In genomic region chr13:94358401-94359265, GRCm38 (mm10) we compare ENCODE assay signal across 8 mouse cellular contexts. TPM values are rescaled to one million over a fixed set of nuclear protein-coding genes. Genes with fewer than 3 reads are reported as not detected.
DNase-seq lines count a peak whose midpoint lies in the region; ATAC-seq lines count a peak whose summit lies in the region.

TSS of gene Ap3b1 (plus strand) at chr13:94358960.

- no peaks in the 10 kb centered on the region for H3K9me3 ChIP-seq in embryonic facial prominence, embryonic 12.5 days
- 0 out of 2 replicates have a peak, but pooled peaks cover 6% of the 10 kb centered on the region for H3K9me3 ChIP-seq in limb, embryonic 13.5 days
- no peaks in the 10 kb centered on the region for H3K9me3 ChIP-seq in midbrain, embryonic 16.5 days (replicated peaks; ENCODE audit: control insufficient read depth, low read length, poor library complexity, severe bottlenecking)

- DNase-seq in 3134 (ENCODE audit: extremely low read depth, insufficient read length, low spot score) = peak; percentile 87
- peak; percentile 94 for DNase-seq in adrenal gland, postnatal 25 days
- DNase-seq in heart, adult 11 months = peak; percentile 99
- DNase-seq in kidney, adult 18-20 months = peak; percentile 90
- DNase-seq in spleen, postnatal 10 days (ENCODE audit: low spot score in 2 of 2) = peak; percentile 72 to 87

- H3K4me2 ChIP-seq in embryonic facial prominence, embryonic 12.5 days (replicated peaks) = peak within 1 kb of the TSS; percentile 70
- H3K4me2 ChIP-seq in limb, embryonic 13.5 days (replicated peaks) = peak within 1 kb of the TSS; percentile 85
- peak within 1 kb of the TSS; percentile 89 for H3K4me2 ChIP-seq in midbrain, embryonic 16.5 days (ENCODE audit: low read length)

- peak within 1 kb of the TSS; percentile 90 for H3K4me3 ChIP-seq in embryonic facial prominence, embryonic 12.5 days
- peak within 1 kb of the TSS; percentile 84 for H3K4me3 ChIP-seq in limb, embryonic 13.5 days
- peak within 1 kb of the TSS; percentile 89 for H3K4me3 ChIP-seq in midbrain, embryonic 16.5 days (ENCODE audit: low read depth, low read length)

- peak within 1 kb of the TSS; percentile 91 for H3K9ac ChIP-seq in embryonic facial prominence, embryonic 12.5 days
- peak within 1 kb of the TSS; percentile 85 for H3K9ac ChIP-seq in limb, embryonic 13.5 days
- H3K9ac ChIP-seq in midbrain, embryonic 16.5 days (ENCODE audit: low read depth, low read length) = peak within 1 kb of the TSS; percentile 85

- under 1% methylated on average over 78 of the region's 79 CpGs for WGBS in embryonic facial prominence, embryonic 12.5 days
- under 1% methylated on average over 74 of the region's 79 CpGs for WGBS in limb, embryonic 13.5 days
- WGBS in midbrain, embryonic 16.5 days = under 1% methylated on average over 63 of the region's 79 CpGs

- H3K36me3 ChIP-seq in embryonic facial prominence, embryonic 12.5 days = no peaks in the 10 kb centered on the region
- no peaks in the 10 kb centered on the region for H3K36me3 ChIP-seq in limb, embryonic 13.5 days
- H3K36me3 ChIP-seq in midbrain, embryonic 16.5 days (ENCODE audit: control insufficient read depth, insufficient read depth, low read length) = no peaks in the 10 kb centered on the region

- ATAC-seq in embryonic facial prominence, embryonic 12.5 days (ENCODE audit: insufficient number of reproducible peaks, insufficient read depth, low FRiP score, low TSS enrichment) = peak; percentile 89
- ATAC-seq in limb, embryonic 13.5 days (ENCODE audit: low FRiP score, low read depth) = peak; percentile 94
- ATAC-seq in midbrain, embryonic 16.5 days = peak; percentile 98

- peaks cover 3% of the 10 kb centered on the region; the same call in 1 of the 2 replicates for H3K4me1 ChIP-seq in embryonic facial prominence, embryonic 12.5 days
- peaks cover 14% of the 10 kb centered on the region for H3K4me1 ChIP-seq in limb, embryonic 13.5 days
- peaks cover 15% of the 10 kb centered on the region for H3K4me1 ChIP-seq in midbrain, embryonic 16.5 days (ENCODE audit: control insufficient read depth, insufficient read depth, low read length)

- peak within 1 kb of the TSS; percentile 88 for H3K27ac ChIP-seq in embryonic facial prominence, embryonic 12.5 days
- H3K27ac ChIP-seq in limb, embryonic 13.5 days = peak within 1 kb of the TSS; percentile 92
- peak within 1 kb of the TSS; percentile 85 for H3K27ac ChIP-seq in midbrain, embryonic 16.5 days (ENCODE audit: low read length)

- H3K27me3 ChIP-seq in embryonic facial prominence, embryonic 12.5 days = no peaks in the 10 kb centered on the region
- H3K27me3 ChIP-seq in limb, embryonic 13.5 days = no peaks in the 10 kb centered on the region
- H3K27me3 ChIP-seq in midbrain, embryonic 16.5 days (ENCODE audit: control insufficient read depth, insufficient read depth, low read depth, low read length) = no peaks in the 10 kb centered on the region

RNA-seq across cellular contexts. Expression of gene Ap3b1, which starts in this region (rescaled TPM):
- 45.0 and 54.1 TPM in 2 replicates for total RNA-seq in adrenal gland, postnatal 25 days (2021)
- polyA plus RNA-seq in embryonic facial prominence, embryonic 12.5 days (2016; fragmentation: Nextera tagmentation; extraction: Ambion mirVana) = 47.5 and 51.4 TPM in 2 replicates
- polyA plus RNA-seq in limb, embryonic 13.5 days (2015; fragmentation: Nextera tagmentation; extraction: Ambion mirVana) = 44.9 and 46.0 TPM in 2 replicates
- 27.2 and 28.7 TPM in 2 replicates for polyA plus RNA-seq in midbrain, embryonic 16.5 days (2015; fragmentation: Nextera tagmentation; extraction: Ambion mirVana)

Comparison
In these comparisons a context has a peak if more than half of its experiments do, and no peak if none do; other contexts are left out.
1. Peak in every context shown above with its lines: DNase-seq, ATAC-seq, H3K4me3 ChIP-seq and H3K27ac ChIP-seq.